Mouse (Mus musculus) cerebellum, postnatal 14 days (tissue): ENCODE measurements around the gene Gm21732.
"Not testable (repeated sequence)": the region's sequence is repeated elsewhere in the genome, so short reads cannot be mapped to it uniquely, and the experiment has no call there.

Experiments used
- DNase-seq, 2 experiments: peaks; one replicate each; pipeline ENCODE4 v3.0.0; 2021; ENCODE audit warnings: mixed read lengths in 2 of 2

The Gm21732 gene

GRCm38 (mm10) chrY:38575591-38575990 is at the start of gene Gm21732:
Gene Gm21732 (minus strand): TSS chrY:38575691.
- not testable (repeated sequence) for DNase-seq
